Mouse (Mus musculus) liver (tissue): Measurements from ENCODE around the gene Nr4a2.

Experiments used
- DNase-seq: peaks from one replicate; pipeline ENCODE4 v3.0.0-alpha.2; 2020; ENCODE audit warnings: mixed read lengths

Nr4a2 gene

GRCm38 (mm10) chr2:57111791-57112538 lies 11.8 kb downstream of the Nr4a2 start:
- DNase-seq: no peak

GRCm38 (mm10) chr2:57111011-57111790 lies 12.6 kb downstream of the Nr4a2 start:
- no peak for DNase-seq

GRCm38 (mm10) chr2:57110401-57110800 lies 13.4 kb downstream of the Nr4a2 start:
- no peak for DNase-seq

GRCm38 (mm10) chr2:57109926-57110325 lies 13.9 kb downstream of the Nr4a2 start:
- no peak for DNase-seq

GRCm38 (mm10) chr2:57109301-57109700 lies 14.5 kb downstream of the Nr4a2 start:
- no peak for DNase-seq

- DNase-seq: no peak
Observed at GRCm38 (mm10) chr2:57108349-57108930, 15.4 kb downstream of the Nr4a2 start.

GRCm38 (mm10) chr2:57105401-57105800 lies 18.4 kb downstream of the Nr4a2 start:
- DNase-seq: no peak

- no peak for DNase-seq
Observed at GRCm38 (mm10) chr2:57104731-57105130, 19.1 kb downstream of the Nr4a2 start.

GRCm38 (mm10) chr2:57103845-57104660 lies 19.8 kb downstream of the Nr4a2 start:
- no peak for DNase-seq

GRCm38 (mm10) chr2:57102856-57103844 lies 20.7 kb downstream of the Nr4a2 start:
- no peak for DNase-seq

GRCm38 (mm10) chr2:57102091-57102855 lies 21.5 kb downstream of the Nr4a2 start:
- no peak for DNase-seq

GRCm38 (mm10) chr2:57100241-57100640 lies 23.6 kb downstream of the Nr4a2 start:
- DNase-seq: no peak

GRCm38 (mm10) chr2:57072452-57072851 lies 51.4 kb downstream of the Nr4a2 start:
- no peak for DNase-seq

- DNase-seq: no peak
Observed at GRCm38 (mm10) chr2:57063480-57063879, 60.3 kb downstream of the Nr4a2 start.
